Mouse (Mus musculus) 416B (cell line): ENCODE results near the gene Zfp771.
A peak's percentile ranks its signal among the peaks of the same experiment; 100 is the strongest.

Source experiments
- DNase-seq: peaks from one replicate; pipeline ENCODE4 v3.0.0; 2011; ENCODE audit warnings: low read depth

The Zfp771 gene

DNA sequence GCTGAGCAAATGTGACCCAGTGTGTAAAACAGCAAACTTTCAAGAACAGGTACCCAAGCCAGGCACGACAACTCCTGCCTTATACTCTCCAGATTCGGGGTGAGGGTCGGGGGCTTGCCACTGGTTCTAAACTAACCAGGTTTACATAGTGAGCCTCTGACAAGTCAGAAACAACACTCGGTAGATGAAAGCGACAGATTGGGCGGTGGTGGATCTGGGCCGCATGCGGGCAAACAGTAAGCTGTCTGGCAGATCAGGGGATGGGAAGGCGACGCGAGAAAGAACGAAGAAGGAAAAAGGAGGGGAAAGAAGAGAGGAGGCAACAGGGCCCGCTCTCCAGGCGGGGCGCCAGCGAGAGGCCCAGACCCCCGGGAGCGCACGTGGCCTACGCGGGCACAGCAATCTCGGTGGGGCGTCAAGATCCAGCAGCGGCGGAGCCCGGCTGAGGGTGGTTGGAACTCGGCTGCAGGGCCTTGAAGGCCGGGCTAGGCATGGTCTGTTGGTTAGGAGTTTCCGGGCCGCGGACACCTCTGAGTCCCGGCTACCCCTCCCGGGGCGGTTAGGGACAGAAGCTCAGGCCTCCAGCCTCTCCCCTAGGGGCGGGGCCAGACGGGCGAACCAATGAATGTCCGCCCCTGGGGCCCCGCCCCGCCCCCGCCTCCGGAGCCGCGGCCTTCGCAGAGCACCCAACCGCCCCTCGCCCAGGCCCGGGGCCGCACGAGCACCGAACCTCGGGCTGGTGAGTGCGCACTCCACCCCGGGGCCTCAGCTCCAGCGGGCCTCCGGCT, at the start of gene Zfp771:
Zfp771 (plus strand) TSS at position 405 of the 788 bp plus-strand sequence.
- peak; percentile 97 for DNase-seq

DNA sequence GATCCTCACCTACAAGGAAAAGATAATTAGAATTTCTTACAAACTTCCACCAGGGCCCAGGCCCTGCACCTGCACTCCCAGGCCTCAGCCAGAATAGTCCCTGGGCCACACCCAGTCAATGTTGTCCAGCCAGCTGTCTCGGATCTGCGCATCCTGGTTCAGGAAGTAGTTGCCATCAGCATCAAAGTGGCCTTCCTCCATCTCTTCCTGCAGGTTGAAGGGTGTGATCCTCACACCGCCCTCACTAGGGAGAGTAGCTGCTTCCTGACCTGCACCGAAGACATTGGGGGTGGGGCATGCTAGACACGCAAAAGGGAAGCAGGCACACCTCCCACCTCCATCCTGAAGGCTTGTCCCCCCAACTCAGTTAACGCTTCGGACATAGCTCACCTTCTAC, 49.4 kb upstream of the Zfp771 start:
- DNase-seq: no peak

DNA sequence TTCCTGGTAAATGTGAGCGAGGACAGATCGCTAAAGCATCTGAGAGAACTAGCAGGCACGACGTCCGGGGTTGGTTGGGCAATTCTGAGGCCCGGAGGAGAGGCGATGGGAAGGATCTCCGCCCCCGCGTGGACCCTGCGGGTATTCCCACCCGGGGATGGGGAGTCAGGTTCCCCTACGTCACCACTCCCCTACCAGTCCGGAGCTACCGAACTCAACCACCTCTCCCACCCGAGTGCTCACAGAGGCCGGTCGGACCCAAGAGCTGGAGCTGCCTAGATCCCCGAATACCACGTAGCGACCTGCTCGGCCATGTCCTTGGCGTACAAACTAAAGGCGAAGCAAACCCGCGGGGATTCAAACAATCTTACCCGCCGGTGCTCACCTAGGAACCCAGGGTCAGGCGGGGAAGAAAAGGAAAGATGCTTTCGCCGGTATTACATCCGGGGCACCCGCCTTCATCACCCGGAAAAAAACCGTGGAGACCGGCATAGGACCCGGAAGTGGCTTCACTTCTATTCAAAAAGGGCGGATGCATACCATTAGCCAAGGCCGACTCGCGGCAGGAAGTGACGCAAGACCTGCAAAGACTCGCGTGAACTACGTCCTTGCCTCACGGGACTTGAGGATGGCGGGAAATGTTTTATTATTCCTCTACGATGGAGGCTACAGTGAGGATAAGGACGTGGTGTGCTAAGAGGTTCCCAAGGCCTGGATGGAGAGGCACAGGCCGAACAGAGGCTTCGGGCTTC, 48.4 kb upstream of the Zfp771 start, which contains the start of gene Cd2bp2:
Cd2bp2 (minus strand) TSS at position 507 of the 752 bp plus-strand sequence.
- DNase-seq: peak; percentile 99

DNA sequence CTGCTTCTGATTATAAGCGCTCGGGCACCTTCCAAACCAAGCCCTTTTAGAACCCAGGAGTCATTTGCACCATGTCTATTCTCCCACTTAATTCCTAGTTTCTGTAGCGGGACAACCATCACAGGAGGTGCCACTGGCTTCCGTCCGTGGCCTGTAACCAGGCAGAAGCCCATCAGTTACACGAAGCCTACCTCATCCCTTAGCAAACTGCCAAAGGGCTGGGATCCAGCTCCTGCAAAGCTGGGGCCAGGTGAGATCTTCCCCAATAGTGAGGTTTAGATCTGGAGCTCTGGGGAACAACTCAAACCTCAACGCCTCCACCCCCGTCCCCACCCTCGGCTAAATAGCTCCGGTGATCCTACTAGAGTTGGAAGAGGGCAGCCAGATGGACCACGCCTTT, 47.6 kb upstream of the Zfp771 start:
- no peak for DNase-seq

DNA sequence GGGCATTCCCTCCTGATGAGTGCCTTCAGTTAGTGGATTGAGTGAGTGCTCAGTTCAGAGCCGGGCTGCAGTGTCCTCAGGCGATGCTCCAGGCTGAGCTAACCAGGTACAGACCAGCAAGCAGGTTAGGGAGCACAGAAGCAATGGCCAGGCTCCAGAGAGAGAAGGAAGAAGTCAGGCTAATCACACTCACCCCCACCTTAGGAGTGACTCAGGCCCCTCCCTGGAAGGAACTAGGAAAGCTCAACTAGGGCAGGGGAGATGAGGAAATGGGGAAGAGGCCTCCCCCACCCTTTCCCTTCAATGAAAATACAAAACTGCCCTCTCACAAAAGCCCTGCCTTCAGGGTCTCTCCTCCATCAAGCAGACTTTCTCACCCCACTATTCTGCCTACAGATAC, 37.5 kb upstream of the Zfp771 start:
- DNase-seq: peak; percentile 56

DNA sequence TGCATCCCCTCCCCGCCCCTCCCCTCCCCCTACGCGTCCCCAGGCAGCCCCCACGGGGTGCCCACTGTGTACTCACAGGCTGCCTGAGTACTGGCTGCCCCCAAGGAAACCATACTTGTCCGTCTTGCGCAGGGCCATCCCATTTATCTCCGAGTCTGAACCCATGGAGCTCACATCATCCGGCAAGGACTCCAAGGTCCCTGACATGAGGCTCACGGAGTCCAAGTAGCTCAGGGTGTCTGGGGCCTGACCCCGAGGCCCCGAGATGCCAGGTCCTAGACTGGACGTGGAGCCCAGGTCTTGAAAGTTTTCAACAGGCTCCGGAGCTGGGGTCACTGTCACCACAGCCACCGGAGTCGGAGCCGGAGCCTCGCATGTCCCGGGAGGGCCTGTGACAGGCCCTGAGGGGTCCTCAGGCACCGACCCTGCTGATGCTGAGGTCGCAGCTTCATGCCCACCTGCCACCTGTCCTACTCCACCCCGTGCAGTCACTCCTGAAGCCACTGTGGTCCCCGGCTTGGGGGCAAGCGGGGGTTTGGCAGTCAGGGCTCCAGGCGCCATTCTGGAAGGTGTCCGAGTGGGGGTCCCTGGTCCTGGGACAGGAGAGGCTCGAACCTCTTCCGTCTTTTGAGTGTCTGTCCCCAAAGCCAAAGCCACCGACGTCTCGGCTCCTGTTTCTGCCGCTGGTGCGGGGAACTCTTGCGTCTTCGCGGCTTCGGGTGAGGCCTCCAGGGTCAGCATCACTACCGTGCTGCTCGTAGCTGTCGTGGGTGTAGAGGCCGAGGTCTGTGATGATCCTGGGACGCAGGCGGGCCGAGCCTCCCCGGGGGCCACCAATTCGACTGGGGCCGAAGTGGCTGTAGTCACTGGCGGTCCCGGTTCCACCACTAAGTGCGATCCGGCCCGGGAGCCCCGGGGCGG, 36.4 kb upstream of the Zfp771 start:
- peak; percentile 28 for DNase-seq

DNA sequence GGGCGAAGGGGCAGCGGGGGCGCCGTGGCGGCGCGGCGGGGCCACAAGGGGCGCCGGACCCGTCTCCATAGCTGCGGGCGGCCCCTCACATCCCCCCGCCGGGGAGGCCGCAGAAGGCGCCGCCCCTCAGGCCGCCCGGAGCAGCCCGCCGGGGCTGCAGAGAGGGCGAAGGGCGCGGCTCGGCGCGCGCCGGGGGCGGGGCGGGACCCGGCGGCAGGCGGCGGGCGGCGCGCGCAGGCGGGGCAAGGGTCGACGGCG, 35.9 kb upstream of the Zfp771 start, which contains the start of gene Tbc1d10b:
Tbc1d10b (minus strand) TSS at position 174 of the 258 bp plus-strand sequence.
- DNase-seq: no peak

DNA sequence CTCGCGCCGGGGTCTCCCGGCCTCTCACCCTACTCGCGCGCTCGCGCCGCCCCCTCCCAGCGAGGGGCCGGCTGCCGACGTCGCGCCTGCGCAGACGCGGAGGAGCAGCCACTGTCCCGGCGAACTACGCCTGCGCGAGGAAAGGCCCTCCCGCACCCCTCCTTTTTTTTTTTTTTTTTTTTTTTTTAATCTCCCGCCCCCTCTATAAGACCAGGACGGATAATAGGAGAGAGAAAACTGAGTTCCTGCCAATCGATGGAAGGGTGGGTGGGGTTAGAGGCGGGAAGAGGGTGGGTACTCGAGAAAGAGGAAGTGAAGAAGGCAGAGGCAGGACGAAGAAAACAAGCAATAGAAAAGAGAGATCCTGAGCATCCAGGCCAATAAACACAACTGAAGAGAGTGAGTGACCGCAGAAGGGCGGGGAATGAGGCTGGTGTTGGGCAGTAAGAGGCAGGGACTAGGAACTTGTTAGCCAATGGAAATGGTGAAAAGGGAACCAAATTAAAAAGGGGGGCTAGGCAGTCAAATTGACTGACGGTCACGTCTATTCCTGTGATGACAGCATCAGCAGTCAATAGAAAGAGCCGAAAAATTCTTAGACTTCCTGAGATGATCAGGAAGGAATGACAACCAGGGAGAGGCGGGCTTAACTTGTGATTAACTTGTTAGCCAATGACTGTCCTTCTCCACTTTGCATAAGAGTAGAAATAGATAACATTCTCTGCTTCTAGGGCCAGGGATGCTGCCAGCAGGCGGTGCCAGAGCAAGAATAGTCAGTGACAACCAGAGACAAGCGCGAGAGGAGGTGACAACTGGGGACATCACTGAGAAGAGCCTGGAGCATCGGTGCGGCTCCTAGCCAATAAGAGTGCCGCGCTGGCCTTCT, 35.3 kb upstream of the Zfp771 start, which contains the start of gene Mylpf:
Mylpf (plus strand) TSS at position 338 of the 886 bp plus-strand sequence.
- DNase-seq: peak; percentile 100

DNA sequence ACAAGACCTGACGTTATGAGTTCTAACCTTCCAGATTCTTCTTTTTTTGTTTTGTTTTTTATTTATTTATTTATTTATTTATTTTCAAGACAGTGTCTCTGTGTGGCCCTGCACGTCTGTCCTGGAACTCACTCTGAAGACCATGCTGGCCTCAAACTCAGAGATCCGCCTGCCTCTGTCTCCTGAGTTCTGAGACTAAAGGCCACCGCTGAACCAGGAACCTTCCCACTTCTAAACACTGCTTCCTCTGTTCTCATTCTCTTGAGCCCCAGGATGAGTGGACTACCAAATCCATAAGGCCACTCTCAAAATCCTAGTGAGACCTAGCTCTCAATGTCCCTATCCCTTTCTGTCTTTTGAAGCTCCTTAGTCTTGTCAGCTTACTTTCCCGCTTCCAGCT, 34.2 kb upstream of the Zfp771 start:
- no peak for DNase-seq

DNA sequence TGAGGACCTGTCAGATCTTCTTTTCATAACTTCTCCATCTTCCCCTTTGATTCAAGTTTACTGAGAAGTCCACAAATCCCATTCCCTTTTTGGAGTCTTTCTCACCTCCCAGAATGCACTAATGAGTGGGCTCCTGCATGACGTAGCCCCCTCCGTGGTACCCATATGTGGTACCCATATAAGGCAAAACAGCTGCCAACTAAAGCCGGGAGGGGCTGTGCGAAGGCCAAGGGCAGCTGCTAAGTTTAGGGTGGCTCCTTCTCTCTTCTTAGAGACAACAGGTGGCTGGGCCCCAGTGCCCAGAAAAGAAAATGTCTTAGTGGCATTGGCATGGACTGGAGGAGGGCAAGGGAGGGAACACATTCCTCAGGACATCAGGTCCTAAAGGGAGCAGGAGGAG, 33.8 kb upstream of the Zfp771 start:
- DNase-seq: no peak

DNA sequence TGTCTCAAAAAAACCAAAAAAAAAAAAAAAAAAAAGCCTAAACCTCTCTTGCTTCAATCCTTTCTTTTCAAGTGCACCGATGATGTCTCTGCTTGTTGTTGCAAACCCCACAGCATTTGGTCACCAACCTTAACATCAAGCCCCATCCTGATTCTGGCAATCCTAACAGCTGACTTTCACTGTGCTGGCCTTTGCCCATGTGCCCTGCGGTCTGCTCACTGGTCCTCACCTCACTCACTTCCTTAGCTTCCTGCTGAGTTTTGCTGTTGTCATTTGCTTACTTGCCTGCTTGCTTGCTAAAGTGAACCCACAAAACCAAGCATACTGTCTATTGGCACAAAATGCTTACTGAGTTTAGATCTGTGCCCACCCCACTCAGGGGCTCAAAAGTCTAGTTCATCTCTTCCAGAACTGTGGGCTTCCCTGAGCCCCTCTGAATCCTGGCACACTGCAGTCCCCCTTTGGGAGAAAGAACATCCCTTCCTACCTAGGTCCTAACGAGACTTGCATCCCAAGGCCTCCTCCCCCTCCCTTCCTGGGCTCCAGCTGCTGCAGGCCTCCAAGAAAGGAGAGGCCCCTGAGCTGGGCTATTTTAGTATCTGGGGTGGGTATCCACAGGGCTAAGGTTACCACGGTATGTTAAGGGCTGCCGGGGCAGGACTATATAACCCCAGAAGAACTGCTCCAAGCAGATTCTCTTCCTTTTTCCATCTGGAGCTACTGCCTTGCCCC, 32.9 kb upstream of the Zfp771 start:
- peak; percentile 85 for DNase-seq

DNA sequence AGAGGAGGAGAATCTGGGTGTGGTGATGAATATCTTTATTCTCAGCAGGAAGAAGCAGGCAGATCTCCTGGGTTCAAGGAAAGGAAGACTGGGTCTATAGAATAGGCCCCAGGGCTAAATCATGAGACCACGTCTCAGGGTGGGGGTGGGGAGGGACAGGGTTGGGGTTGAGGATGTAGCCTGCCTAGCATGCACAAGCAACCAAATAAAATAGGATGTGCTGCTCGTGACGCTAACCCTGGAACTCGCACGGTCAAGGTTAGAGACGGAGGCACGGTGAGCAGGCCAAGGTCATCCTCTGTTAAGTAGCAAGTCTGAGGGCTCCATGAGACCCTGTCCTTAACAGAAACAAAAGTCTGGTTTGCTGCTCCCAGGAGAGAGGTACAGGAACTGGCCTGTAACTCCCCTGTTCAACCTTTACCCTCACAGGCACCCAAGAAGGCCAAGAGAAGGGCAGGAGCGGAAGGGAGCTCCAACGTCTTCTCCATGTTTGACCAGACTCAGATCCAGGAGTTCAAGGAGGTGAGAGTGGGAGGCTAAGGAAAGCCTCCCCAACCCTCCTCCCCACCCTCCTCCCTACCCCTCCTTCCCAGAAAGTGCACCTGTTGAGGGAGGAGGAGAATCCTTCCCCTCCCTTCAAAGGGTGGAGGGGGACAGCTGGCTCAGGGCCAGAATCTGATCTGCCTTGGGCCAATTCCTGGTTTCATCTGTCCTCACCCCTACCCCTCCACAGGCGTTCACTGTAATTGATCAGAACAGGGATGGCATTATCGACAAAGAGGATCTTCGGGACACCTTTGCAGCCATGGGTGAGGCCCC, 31.4 kb upstream of the Zfp771 start:
- no peak for DNase-seq

DNA sequence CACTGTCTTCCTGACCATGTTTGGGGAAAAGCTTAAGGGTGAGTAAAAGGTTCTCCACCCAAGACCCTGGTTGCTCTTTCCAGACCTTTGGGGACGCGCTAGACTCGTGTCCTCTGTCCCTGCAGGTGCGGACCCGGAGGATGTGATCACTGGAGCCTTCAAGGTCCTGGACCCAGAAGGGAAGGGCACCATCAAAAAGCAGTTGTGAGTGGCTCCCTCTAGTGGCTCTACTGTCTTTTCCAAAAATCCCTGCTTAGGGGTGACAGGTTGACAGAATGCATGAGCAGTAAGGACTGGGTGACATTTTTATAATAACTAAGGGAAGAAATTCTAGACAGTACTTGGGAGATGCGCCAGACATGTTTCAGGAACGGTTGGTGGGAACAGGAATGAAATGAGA, 30.6 kb upstream of the Zfp771 start:
- DNase-seq: peak; percentile 70

DNA sequence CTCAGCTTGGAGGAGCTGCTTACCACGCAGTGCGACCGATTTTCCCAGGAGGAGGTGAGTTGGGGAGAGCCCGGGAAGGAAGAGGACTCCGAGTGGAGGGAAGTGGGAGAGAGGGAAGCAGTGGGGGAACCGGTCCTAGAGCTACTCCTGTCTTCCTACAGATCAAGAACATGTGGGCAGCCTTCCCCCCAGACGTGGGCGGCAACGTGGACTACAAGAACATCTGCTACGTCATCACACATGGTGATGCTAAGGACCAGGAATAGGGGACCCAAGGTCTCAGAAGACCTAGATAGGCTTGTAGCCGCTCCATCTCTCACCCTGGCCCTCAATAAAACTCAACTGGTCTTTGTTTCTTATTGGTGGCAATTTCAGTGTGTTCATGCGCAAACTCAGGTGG, 30.1 kb upstream of the Zfp771 start:
- no peak for DNase-seq

DNA sequence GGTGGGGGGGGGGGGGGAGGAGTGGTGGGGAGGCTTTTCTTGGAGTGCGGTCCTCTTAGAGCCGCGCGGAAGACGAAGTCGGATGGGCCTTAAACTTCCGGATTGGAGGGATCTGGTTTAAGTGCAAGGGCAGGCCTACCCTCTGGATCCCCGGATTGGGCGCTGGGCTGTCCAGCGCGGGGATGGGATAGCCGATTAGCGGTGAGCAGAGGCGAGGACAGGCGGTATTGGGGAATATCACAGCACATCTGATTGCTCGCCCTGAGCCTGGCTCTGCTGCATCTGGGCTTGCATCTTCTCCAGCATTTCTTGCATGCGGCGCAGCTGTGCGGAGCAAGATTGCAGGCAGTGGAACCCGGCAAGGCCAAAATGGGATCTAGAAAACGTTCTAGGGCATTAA, 29.6 kb upstream of the Zfp771 start:
- no peak for DNase-seq

DNA sequence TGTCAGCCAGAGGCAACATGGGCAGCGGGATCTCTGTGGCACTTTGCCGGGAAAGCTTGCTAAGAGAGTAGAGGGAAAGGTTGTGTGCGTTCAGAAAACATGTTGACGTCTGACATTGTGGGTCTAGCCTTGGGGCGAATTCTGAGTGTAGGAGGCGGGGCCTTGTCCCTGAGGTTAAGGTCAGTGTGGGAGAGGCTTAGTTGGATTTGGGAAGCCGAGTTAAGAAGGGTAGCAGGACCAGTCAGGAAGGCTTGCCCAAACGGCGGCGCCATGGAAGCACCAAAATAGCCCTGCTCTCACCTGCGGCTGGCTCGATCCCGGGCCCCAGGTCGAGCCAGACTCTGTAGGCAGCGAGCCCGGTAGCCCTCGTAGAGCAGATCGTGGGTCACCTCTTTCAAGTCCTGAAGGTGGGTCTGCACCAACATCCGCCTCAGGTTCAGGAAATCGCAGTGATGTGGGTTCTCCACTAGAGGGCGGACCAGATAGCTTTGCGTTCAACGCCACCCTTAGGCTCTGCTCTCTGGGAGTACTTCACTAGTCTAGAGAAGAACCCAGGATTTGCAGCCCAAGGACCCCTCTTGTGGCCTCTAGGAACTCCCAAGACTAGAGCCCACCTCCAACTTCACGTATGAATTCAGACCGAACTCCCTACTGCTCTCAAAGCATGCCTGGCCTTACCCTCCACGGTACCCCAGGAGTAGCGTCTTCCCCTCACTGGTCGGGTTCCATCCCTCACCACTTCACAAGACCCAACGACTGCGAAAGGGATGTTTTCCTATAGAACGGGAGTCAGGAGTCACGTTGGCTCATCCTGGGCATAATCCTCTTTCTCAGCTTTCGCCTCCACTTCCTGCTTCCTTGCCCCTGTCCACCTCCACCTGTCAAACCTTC, 28.8 kb upstream of the Zfp771 start:
- DNase-seq: peak; percentile 79

DNA sequence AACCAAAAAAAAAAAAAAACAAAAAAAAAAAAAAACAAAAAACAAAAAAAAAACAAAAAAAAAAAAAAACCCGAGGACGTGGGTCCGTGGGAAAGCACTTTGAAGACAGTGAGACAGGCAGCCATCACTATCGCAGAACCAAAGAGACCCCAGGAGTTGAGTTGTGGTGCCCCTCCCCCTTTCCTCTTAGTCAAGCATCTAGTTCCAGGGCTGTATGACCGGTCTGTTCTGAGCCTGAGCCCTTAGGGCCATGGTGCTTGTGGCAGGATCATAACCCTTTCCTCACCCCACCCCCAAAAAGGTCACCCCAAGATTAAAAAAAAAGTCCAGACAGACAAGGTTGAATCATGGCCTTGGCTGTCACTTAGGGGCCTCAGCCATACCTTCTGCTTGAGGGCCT, 27.8 kb upstream of the Zfp771 start:
- no peak for DNase-seq

DNA sequence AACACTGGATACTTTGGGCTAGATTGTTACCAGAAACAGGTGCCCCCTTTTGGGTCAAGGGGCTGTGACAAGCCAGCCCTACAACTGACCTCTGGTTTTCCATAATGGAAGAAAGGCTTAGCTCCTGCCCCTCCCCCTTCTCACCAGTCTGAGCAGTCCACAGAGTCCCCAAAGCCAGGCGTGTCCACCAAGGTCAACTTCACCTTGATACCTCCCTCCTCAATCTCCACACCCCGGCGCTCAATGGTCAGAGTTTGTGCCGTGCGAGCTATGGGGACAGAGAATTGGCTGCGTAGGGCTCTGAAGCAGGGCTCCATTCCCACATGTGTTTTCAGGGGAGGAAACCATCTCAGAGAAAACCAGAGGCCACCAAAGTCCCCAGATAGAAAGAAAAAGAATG, 26.6 kb upstream of the Zfp771 start:
- no peak for DNase-seq
